11 mouse cellular contexts compared by ENCODE assay signal in the genomic region with DNA sequence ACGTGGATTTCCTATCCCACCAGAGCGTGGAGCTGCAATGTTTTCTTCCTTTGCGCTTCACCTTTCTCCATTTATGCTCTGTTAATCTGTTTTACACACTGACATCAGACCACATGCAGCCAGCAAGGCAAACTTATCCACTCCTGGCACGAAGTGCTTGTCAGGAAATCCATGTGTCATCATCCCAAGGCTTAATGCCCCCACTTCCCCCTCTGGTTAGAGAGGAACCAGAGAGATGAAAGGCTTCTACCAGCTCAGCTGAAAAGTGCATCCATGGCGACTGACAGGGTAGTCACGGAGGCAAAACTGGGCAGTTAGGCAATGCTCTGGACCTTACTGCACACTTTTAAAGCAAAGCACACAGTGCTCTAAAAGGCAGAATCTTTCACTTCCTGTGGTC.
A peak's percentile ranks its signal among the peaks of the same experiment; 100 is the strongest.
DNase-seq lines count a peak whose midpoint lies in the region; ATAC-seq and TF ChIP-seq lines count a peak whose summit lies in the region.
"Had no signal": no experiment of that assay in that cellular context is flagged by ENCODE, and none has a peak within 500 bp of the region (broad histone marks: within the 10 kb centered on the region; RNA-seq: fewer than 3 reads in every experiment).

No protein-coding gene starts in this region.

- TF ChIP-seq CTCF in stomach, postnatal 0 days (IDR thresholded peaks at IDR 0.05; ENCODE audit: low read depth) = no peak

- DNase-seq in heart, adult 9 months (ENCODE audit: low spot score in 2 of 2) = peak; percentile 23 to 34
- DNase-seq in 3T3-L1 (ENCODE audit: low read depth, low spot score) (peak; percentile 88), adipocyte (ENCODE audit: low spot score) (peak; percentile 53)
- DNase-seq in stomach, postnatal 0 days (ENCODE audit: low spot score) = no peak
- no peak for DNase-seq in cerebellum, adult 9-10 months
- DNase-seq: thymus, postnatal 36 days had no signal

- no peaks in the 10 kb centered on the region for H3K9me3 ChIP-seq in heart, embryonic 11.5 days (replicated peaks; ENCODE audit: control insufficient read depth, low read length)
- no peaks in the 10 kb centered on the region for H3K9me3 ChIP-seq in stomach, postnatal 0 days (ENCODE audit: control insufficient read depth, low read length)
- 0 out of 2 replicates have a peak, but pooled peaks cover 5% of the 10 kb centered on the region for H3K9me3 ChIP-seq in hindbrain, embryonic 12.5 days (replicated peaks)

- H3K4me3 ChIP-seq in heart, embryonic 11.5 days (ENCODE audit: low read depth, low read length) = no peak overlapping the region
- H3K4me3 ChIP-seq in stomach, postnatal 0 days (ENCODE audit: low read depth, low read length) = no peak overlapping the region
- no peak overlapping the region for H3K4me3 ChIP-seq in hindbrain, embryonic 12.5 days

- 63% methylated on average over 6 of the region's 6 CpGs for WGBS in heart, embryonic 11.5 days (ENCODE audit: insufficient replicate concordance)
- WGBS in stomach, postnatal 0 days = 53% methylated on average over 6 of the region's 6 CpGs
- 66% methylated on average over 6 of the region's 6 CpGs for WGBS in hindbrain, embryonic 12.5 days

- TF ChIP-seq EP300 in stomach, postnatal 0 days (optimal IDR thresholded peaks at IDR 0.05) = no peak

- H3K27me3 ChIP-seq in heart, embryonic 11.5 days (ENCODE audit: control insufficient read depth, insufficient read depth, low read length) = no peaks in the 10 kb centered on the region
- no peaks in the 10 kb centered on the region for H3K27me3 ChIP-seq in stomach, postnatal 0 days (ENCODE audit: control insufficient read depth, insufficient read depth, low read length)
- no peaks in the 10 kb centered on the region for H3K27me3 ChIP-seq in hindbrain, embryonic 12.5 days

- no peak for ATAC-seq in heart, embryonic 11.5 days (replicated peaks; ENCODE audit: insufficient number of reproducible peaks, low FRiP score, low TSS enrichment)
- peak; percentile 94 for ATAC-seq in granulocyte monocyte progenitor cell, adult 5-6 weeks (replicated peaks; ENCODE audit: poor library complexity, severe bottlenecking)
- no peak for ATAC-seq in stomach, postnatal 0 days (ENCODE audit: low FRiP score, low TSS enrichment)
- no peak for ATAC-seq in hindbrain, embryonic 12.5 days (ENCODE audit: low FRiP score)
- ATAC-seq: forebrain, embryonic 16.5 days; inflammation-experienced regulatory T-cells, adult 6 months had no signal

- H3K27ac ChIP-seq in heart, embryonic 11.5 days (ENCODE audit: low read depth, low read length) = no peak overlapping the region
- H3K27ac ChIP-seq in stomach, postnatal 0 days (replicated peaks) = no peak overlapping the region
- H3K27ac ChIP-seq in hindbrain, embryonic 12.5 days = no peak overlapping the region

- no peaks in the 10 kb centered on the region for H3K4me1 ChIP-seq in heart, embryonic 11.5 days (ENCODE audit: control insufficient read depth, insufficient read depth, low read length)
- H3K4me1 ChIP-seq in stomach, postnatal 0 days (replicated peaks; ENCODE audit: control insufficient read depth, insufficient read depth) = no peaks in the 10 kb centered on the region
- no peaks in the 10 kb centered on the region for H3K4me1 ChIP-seq in hindbrain, embryonic 12.5 days

- no peak overlapping the region for H3K9ac ChIP-seq in heart, embryonic 11.5 days (ENCODE audit: low read depth, low read length)
- no peak overlapping the region for H3K9ac ChIP-seq in stomach, postnatal 0 days (ENCODE audit: low read length)
- H3K9ac ChIP-seq in hindbrain, embryonic 12.5 days = no peak overlapping the region

- peaks cover 14% of the 10 kb centered on the region for H3K36me3 ChIP-seq in heart, embryonic 11.5 days (ENCODE audit: control insufficient read depth, insufficient read depth, low read length)
- no peaks in the 10 kb centered on the region for H3K36me3 ChIP-seq in stomach, postnatal 0 days (ENCODE audit: control insufficient read depth, insufficient read depth, low read length)
- H3K36me3 ChIP-seq in hindbrain, embryonic 12.5 days = peaks cover 26% of the 10 kb centered on the region

- H3K4me2 ChIP-seq in heart, embryonic 11.5 days = no peak overlapping the region
- no peak overlapping the region for H3K4me2 ChIP-seq in stomach, postnatal 0 days (replicated peaks; ENCODE audit: low read depth)
- H3K4me2 ChIP-seq in hindbrain, embryonic 12.5 days (replicated peaks) = no peak overlapping the region

Comparison
In these comparisons a context has a peak if more than half of its experiments do, and no peak if none do; other contexts are left out.
1. DNase-seq: peak in heart, adult 9 months (2 of 2), 3T3-L1 (single experiment) and adipocyte (single experiment); none in stomach, postnatal 0 days (single experiment) and cerebellum, adult 9-10 months (single experiment).